Mouse (Mus musculus) layer of hippocampus, adult 11-12 months (tissue): ENCODE data around the gene Sema5b.

Experiments used
- DNase-seq: peaks from one replicate; pipeline ENCODE4 v3.0.0; 2022; ENCODE audit warnings: low spot score

Sema5b gene

DNA sequence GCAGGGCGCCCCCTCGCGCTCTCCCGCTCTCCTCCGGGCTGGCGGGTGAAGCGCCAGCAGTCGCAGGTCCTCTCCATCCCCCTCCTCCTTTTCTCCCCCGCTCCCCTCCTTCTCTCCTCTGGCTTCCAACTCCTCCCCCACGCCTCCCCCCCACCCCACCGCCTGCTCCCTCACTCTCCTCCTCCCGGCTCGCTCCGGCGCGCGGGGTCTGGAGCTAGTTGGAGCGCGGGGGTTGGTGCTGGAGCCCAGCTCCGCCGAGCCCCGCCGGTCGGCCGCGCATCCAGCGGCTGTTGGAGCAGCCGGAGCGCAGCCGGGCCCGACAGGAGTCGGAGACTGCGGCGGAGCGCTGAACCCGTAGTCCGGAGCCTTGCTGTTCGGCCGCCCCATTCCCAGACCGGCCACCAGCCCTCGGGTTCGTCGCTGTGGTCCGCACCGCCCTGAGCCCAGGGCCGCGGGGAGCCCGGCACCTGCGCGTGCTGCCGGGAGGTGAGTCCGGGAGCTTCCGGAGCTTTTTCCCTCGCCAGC lies at the start of gene Sema5b:
Gene Sema5b (plus strand): TSS at position 29 of the 525 bp plus-strand sequence.
- peak; percentile 34 for DNase-seq

DNA sequence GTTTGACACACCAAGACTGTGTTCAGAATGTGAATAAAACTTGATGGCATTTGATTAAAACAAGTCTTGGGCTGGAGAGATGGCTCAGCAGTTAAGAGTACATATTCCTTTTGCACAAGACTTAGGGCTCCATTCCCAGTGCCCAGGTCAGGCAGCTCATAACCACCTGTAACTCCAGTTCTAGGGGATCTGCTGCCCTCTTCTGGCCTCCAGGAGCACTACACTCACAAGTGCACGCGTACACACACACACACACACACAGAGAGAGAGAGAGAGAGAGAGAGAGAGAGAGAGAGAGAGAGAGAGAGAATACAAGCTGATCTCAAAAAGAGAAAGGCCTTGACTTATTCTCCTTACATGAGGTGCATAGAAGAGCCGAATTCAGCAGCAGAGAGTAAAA lies 40.6 kb upstream of the Sema5b start:
- no peak for DNase-seq

GRCm38 (mm10) chr16:35501106-35501760 lies 39.7 kb upstream of the Sema5b start:
- no peak for DNase-seq

GRCm38 (mm10) chr16:35502456-35502855 lies 38.5 kb upstream of the Sema5b start:
- DNase-seq, result no peak

- DNase-seq, result no peak
These were observed 36.7 kb upstream of the Sema5b start for GRCm38 (mm10) chr16:35504266-35504665.

DNA sequence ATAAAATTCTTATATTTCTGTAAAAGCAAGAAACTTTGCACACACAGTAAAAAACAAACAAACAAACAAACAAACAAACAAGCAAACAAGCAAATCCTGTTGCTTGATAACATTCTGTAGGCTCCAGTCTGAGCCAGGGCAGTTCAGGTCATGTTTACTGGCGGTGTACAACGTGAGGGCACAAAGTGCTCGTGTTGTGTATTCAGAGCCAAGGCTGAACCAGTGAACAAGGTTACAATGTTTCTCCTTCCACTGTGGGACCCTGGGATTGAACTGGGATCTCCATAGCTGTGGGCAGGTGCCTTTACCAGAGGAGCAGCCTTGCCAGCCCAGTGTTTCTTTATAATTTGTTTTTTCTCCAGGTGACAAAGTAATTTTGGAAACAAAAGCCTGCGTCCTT lies 35.2 kb upstream of the Sema5b start:
- no peak for DNase-seq

GRCm38 (mm10) chr16:35508581-35508980 lies 32.4 kb upstream of the Sema5b start:
- DNase-seq, result no peak

- DNase-seq, result no peak
These were observed 31.4 kb upstream of the Sema5b start for GRCm38 (mm10) chr16:35509331-35510070.

DNA sequence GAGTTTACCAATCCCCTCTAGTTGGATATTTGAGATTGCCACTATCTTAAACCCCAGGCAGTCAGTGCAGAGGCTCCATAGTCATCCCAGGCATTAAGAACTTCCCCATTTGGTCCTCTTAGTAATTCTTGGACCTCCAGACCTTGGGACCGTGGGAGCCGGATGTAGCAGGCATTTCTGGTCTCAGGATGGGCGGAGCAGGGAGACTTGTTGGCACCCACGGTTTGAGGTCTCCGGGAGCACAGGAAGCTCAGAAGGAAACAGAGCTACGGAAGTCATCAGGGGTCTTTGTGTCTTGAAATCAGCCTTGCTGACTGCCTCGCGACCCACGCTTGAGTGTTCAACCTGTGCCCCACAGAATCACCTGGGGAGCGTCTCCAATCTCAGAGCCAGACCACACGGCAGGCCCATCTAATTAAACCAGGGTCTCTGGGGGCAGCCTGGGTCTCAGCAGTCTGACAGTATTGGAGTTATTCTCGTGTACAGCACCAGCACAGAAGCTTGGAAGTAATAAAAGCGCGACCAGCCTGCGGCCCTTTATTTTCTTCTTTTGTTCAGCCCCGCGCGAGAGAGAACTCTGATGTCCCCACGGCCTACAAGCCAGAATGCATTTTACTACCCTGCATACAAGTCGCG lies 24.9 kb upstream of the Sema5b start:
- no peak for DNase-seq

DNA sequence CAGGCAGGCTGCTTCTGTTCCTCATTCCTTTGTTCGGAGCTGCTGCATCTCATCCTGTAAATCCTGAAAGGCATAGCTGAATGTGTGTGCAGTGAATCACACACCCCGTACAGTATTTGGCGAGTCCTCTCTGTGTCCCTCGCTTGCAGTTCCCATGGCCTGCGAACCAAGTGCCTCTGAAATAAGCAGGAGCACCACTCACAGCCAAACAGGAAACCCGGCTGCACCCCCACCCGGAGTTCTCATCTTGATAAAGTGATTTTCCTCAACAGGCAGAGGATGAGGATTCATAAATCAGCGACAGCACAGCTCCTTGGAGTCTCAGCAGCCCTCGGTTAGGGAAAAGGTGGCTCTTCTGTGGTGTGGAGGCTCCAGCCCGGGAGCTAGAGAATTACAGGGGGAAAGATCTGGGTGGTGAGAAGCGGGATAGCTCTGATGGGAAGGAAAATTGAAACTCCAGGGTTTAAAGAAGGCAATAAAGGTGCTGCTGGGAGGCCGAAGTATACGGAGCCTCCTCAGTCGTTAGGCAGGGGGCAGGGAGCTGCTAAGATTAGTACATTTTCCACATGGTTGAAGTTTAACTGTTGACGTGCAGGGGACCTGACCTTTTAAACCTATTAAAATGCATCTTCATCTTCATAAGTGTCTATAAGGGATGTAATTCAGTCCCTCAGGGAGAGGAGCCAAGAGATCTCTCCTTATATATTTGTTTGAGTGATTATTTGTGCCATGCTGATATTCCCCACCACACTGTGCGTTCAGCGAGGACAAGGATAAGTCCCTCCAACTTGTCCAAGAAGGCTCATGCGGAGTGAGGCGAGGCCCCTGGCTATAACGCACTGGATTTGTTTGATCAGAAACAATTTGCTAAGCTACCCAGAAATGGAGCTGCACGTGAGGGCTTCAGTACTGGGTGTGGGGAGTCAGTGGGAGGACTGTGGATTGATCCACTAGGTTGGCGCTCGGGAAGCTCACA lies 22.7 kb upstream of the Sema5b start:
- DNase-seq, result no peak

DNA sequence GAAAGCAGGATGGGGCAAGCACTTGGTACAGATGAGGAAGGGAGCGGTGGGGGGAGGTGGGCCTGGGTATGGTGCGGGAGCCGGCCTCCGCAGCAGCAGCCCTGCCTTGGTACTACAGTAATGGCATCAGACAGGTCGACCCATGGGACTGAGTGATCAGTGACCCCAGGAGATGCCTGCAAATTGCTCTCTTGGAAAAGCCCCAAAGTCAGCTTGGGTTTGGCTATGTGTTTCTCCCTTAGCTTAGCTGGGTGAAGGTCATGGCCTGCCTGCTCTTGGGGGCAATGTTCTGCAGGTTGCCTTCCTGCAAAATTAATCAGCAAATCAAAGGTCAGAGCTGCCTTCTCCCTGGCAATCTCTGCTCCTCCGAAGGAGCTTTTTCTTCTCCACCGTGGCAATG lies 21.7 kb upstream of the Sema5b start:
- no peak for DNase-seq

DNA sequence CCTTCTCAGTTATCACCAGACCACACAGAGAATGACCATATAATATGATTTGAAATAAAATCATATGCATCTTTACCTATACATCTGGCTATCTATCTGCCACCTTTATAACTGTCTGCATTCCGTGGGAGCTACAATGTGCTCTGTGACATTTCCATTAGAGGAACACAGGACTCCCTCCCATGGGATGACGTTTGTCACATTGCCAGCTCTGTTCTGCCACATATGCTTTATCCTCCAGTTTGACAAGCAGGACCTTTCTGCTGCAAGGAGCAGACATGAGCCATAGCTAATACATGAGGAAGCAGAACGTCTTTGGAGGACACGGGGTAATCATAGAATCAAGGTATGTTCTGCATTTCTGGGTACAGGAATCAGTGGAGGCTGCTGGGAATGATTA lies 16.7 kb upstream of the Sema5b start:
- DNase-seq, result no peak

GRCm38 (mm10) chr16:35534630-35535029 lies 6.3 kb upstream of the Sema5b start:
- DNase-seq, result no peak

DNA sequence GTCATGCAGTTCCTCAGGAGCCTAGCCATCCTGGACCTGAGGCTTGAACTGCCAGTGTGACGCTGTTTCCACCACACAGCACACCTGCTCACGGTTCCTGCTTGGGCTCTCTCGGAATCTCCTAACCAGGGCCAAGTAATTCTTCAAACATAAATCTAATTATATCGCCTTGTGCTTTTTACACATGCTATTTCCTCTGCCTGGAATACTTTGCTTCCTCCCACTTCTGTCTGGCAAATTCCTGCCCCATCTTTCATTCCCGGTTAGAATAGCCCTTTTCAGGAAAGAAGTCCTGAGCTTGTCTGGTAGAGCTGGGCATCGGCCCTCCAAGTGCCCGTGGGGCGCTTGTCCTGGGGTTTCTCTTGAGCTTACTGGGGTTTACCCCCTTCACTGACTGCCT lies 3.3 kb upstream of the Sema5b start:
- no peak for DNase-seq

- DNase-seq, result no peak
These were observed 1.9 kb upstream of the Sema5b start for GRCm38 (mm10) chr16:35539041-35539440.

DNA sequence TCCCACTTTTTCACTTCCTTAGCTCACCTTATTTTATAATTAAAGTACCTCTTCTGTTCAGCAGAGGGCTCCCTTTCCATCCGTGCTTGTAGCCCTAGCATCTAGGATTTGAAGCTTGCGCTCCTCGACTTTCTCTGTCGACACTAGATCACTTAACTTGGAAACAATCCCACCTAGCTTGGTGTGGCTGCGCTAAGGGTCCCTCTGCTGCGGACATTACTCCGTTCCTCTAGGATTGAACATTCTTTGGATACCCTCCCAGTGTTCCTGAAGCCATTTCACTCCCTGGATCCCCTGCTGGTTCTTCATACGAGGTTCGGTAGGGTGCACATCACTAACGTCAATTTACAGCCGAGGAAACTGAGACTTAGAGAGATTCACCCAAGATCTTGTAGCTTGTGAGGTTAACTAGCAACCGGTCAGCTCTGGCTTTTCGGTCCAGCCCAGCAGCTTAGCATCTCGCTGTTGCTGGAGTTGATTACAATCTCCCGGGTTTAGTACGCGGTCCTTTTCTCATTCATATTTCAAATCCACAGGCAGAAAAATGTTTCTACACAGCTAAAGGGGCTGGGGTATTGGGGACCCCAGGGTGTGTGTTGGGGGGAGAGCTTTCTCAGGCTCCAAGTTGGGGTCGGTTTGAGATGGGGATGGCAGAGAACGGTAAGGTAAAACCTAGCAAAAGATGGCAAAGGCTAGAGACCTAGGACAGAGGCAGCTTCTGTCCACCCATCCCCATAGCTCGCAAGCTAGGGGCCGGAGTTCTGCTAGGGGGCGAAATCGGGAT lies 420 bp upstream of the Sema5b start:
- peak; percentile 49 for DNase-seq

DNA sequence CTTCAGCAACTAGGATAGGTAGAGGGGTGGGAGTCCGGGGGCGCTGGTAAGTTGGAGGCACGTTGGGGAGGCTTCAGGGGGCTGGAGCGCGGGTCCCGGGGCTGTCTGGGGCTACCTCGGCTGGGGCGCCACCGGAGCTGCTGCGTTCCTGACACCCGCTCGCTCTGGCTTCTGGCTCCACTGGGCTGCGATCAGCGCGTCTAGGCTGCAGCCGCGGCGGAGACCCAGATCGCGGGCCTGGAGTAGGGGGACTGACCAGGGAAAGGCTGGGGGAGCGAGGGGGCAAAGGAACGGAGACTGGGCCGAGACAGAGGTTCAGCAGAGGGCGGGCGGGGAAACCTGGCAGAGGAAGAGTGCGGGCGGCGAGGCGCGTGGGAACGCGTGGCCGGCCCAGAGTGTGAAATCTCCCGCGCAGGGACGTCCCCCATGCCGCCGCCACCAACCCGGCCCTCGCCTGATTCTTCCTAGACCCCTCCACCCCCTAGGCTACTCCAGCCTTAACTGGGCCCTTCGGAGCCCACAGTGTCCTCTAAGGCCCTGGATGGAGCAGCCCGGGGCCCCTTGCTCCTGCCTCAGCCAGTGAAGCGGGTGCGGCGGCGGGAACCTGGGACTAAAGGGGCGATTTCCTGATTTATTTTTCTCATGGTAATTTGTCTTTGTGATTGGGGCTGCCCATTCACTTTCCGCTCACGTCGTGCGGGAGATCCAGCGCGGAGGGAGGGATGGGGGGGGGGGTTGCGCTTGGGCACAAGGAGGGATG lies 896 bp downstream of the Sema5b start:
- no peak for DNase-seq

GRCm38 (mm10) chr16:35542421-35542780 lies 1.5 kb downstream of the Sema5b start:
- DNase-seq, result no peak

- no peak for DNase-seq
These were observed 4.8 kb downstream of the Sema5b start for GRCm38 (mm10) chr16:35545723-35546122.

DNA sequence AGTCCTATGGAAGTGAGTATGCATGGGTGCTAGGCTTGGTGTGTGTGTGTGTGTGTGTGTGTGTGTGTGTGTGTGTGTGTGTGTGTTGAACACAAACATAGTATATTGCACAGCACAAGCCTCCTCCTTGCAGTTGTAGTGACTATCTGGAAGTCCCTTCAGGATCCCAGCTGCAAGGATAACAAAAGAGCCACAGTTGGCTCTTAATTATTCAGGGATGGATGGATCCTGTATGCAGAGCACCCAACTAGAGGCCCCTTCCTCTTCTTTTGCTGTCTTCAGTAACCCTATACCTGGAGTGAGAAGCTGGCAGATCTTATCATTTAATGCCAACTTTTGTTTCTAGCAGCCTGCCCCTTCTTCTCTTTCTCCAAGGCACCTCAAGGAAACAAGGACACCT lies 7.0 kb downstream of the Sema5b start:
- DNase-seq, result no peak
